Mouse (Mus musculus) cerebellum, adult 2 months (tissue): Measurements from ENCODE around the gene Gm49325.

Source experiments
- CTCF ChIP-seq: fragments of 200-500 bp; IDR thresholded peaks from 2 replicates; pipeline ENCODE4 v1.5.1; 2011; ENCODE audit warnings: low read depth, mild to moderate bottlenecking, control low read depth, low read length, moderate library complexity, borderline replicate concordance; ENCODE audit not compliant: insufficient read depth
- POLR2A ChIP-seq: fragments of 200-500 bp; IDR thresholded peaks from 2 replicates; pipeline ENCODE4 v1.6.1; 2011; ENCODE audit warnings: low read length, control low read depth, borderline replicate concordance; ENCODE audit not compliant: insufficient read depth

DNA sequence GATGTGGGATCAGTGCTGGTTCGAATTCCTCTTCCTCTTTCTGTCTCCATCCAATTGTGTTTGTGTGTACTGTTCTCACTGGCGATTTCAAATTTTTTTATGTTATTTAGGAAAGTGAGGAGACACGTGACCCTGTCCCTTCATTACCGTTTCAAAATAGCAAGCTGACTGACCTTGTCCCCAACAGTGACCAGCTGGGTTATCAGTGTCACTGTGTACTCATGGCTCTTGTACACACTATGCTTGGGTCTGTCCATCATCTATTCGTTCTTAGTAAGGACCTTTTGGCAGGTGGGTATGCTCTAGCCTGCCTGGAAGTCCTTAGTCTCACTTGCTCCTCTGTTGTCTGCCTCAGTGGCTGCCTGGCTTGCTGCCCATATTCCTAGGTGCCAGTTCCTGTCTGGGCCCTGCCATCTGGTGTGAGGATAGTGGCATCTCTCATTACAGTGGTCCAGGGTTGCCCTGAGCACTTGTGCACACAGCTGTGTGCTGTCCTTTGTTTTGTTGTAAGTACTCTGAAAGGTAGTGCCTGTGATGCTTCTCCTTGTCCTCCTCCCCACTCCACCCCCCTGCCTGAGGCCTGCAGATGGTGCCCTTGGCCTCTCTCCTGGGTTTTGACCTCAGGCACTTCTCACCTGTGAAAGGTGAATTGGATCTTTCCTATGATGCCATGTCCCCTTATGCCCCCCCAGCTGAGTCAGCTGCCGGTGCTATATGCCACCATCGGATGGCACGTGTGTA lies 4.4 kb downstream of the Gm49325 start:
- no peak for TF ChIP-seq POLR2A
- TF ChIP-seq CTCF, result no peak
